Mouse (Mus musculus): ENCODE results near the gene Eif2ak3.

- TF ChIP-seq CTCF (IDR thresholded peaks at IDR 0.05; ENCODE audit: borderline replicate concordance, extremely low read depth, insufficient read depth, insufficient read length) (no peak), POLR2A (IDR thresholded peaks at IDR 0.05; ENCODE audit: borderline replicate concordance, extremely low read depth, insufficient read depth, insufficient read length, poor library complexity, severe bottlenecking) (no peak)
These were observed 3.1 kb downstream of the Eif2ak3 start for GRCm38 (mm10) chr6:70847386-70847785.

Data from brain, embryonic 14.5 days (tissue).